Mouse (Mus musculus): ENCODE measurements around the gene Ptrhd1. TPM values are rescaled to one million over a fixed set of nuclear protein-coding genes. Genes with fewer than 3 reads are reported as not detected.
A peak's percentile ranks its signal among the peaks of the same experiment; 100 is the strongest.

Ptrhd1 gene
- 5.1 and 5.6 TPM in 2 replicates for polyA plus RNA-seq (2014; fragmentation: Nextera tagmentation; extraction: Ambion mirVana)

- H3K9me3 ChIP-seq (ENCODE audit: control insufficient read depth, low read length): no peaks in the 10 kb centered on the region
- under 1% methylated on average over 50 of the region's 50 CpGs for WGBS
- peak; percentile 95 for DNase-seq (ENCODE audit: low spot score)
These were observed at the start of gene Ptrhd1, which contains the start of gene Cenpo for GRCm38 (mm10) chr12:4233572-4234508. Gene Ptrhd1 (plus strand): TSS chr12:4234027. Gene Cenpo (minus strand): TSS chr12:4234294.

DNA sequence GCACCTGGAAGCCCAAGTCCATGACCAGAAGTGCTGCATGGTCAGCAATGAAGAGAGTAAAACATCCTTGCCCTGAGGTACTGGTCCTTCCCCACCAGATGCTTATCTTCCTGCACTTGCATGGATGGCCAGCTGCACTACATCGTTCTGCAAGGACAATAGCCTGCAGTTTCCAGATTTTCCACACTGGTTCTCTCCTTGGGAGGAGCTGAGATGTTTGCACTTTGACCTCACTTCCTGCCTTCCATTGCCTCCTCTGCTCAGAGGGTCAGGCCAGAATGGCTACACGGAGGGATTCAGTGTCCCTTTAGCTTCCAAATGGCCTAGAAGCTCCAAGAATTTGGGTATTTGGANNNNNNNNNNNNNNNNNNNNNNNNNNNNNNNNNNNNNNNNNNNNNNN is 49.2 kb upstream of the Ptrhd1 start:
- no peak overlapping the region for H3K4me2 ChIP-seq (ENCODE audit: low read depth, severe bottlenecking)
- H3K4me1 ChIP-seq (ENCODE audit: control insufficient read depth, insufficient read depth, low read length): peaks cover 5% of the 10 kb centered on the region; the same call in 1 of the 2 replicates
- ATAC-seq (ENCODE audit: insufficient number of reproducible peaks, low FRiP score, low TSS enrichment, low read depth): no peak
- WGBS: 64% methylated on average over 2 of the region's 2 CpGs
- no peak for DNase-seq (ENCODE audit: low spot score)
- no peaks in the 10 kb centered on the region for H3K27me3 ChIP-seq (ENCODE audit: control insufficient read depth, insufficient read depth, low read length)
- H3K27ac ChIP-seq (replicated peaks; ENCODE audit: low read depth, low read length): no peak overlapping the region
- H3K4me3 ChIP-seq (ENCODE audit: low read depth, low read length): no peak overlapping the region
- no peaks in the 10 kb centered on the region for H3K9me3 ChIP-seq (ENCODE audit: control insufficient read depth, low read length)
- H3K9ac ChIP-seq (ENCODE audit: low read length): no peak overlapping the region
- H3K36me3 ChIP-seq (ENCODE audit: control insufficient read depth, insufficient read depth, low read length): no peaks in the 10 kb centered on the region

More at GRCm38 (mm10) chr12:4233572-4234508, at the start of gene Ptrhd1, which contains the start of gene Cenpo:
- H3K9ac ChIP-seq (ENCODE audit: low read length): peak within 1 kb of the TSS; percentile 73
- peak within 1 kb of the TSS; percentile 65 for H3K4me3 ChIP-seq (ENCODE audit: low read depth, low read length)
- H3K27ac ChIP-seq (replicated peaks; ENCODE audit: low read depth, low read length): peak within 1 kb of the TSS; percentile 52; the same call in 1 of the 2 replicates
- peak within 1 kb of the TSS; percentile 62 for H3K4me2 ChIP-seq (ENCODE audit: low read depth, severe bottlenecking)
- H3K27me3 ChIP-seq (ENCODE audit: control insufficient read depth, insufficient read depth, low read length): no peaks in the 10 kb centered on the region
- H3K4me1 ChIP-seq (ENCODE audit: control insufficient read depth, insufficient read depth, low read length): peaks cover 3% of the 10 kb centered on the region; the same call in 1 of the 2 replicates
- H3K36me3 ChIP-seq (ENCODE audit: control insufficient read depth, insufficient read depth, low read length): no peaks in the 10 kb centered on the region; the same call in 1 of the 2 replicates
- ATAC-seq (ENCODE audit: insufficient number of reproducible peaks, low FRiP score, low TSS enrichment, low read depth): peak; percentile 98

DNA sequence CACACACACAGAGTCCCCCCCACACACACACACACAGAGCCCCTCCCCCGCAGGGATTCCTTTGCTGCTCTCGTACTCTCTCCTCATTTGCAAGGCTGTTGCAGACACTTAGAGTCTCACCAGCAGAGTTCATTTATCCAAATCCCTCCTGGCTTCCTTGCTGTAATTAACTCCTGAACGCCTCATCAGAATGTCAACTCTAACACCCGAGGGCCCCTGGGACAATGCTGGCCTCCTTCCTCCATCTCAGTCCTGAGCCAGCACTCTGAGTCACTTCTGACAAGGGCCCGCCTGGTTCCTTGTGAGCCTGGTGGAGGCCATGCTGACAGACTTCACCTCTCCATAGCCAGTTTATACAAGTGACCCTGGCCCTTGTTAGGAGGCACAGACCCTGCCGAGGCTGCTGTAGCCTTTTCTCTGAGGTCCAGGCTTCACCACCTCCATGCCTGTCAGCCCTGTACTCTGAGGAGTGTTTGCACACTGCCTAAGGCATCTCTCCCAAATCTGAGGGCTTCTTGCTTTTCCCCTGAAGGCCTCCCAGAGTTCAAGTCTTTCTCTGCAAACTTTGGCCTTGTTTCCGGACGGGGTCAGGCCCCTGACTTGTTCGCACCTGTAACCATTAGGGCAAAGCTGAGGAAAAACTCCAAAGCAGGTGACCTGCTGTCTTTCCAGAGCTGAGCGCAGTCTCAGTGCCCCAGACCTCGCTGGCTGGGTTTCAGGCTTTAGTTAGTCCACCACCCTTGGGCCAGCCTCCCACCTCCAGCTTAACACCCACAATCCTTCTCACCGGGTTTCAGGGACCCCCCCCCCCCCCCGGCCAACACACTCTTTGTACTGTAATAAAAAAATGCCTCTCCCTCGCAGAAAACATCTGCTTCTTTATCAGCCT is 45.4 kb upstream of the Ptrhd1 start:
- no peaks in the 10 kb centered on the region for H3K36me3 ChIP-seq (ENCODE audit: control insufficient read depth, insufficient read depth, low read length)
- H3K4me1 ChIP-seq (ENCODE audit: control insufficient read depth, insufficient read depth, low read length): peaks cover 17% of the 10 kb centered on the region
- peak overlapping the region; percentile 32 for H3K27ac ChIP-seq (replicated peaks; ENCODE audit: low read depth, low read length)
- DNase-seq (ENCODE audit: low spot score) (peak; percentile 56), ATAC-seq (ENCODE audit: insufficient number of reproducible peaks, low FRiP score, low TSS enrichment, low read depth) (peak; percentile 74)
- WGBS: 37% methylated on average over 14 of the region's 14 CpGs
- no peak overlapping the region for H3K4me3 ChIP-seq (ENCODE audit: low read depth, low read length)
- H3K27me3 ChIP-seq (ENCODE audit: control insufficient read depth, insufficient read depth, low read length): no peaks in the 10 kb centered on the region
- H3K4me2 ChIP-seq (ENCODE audit: low read depth, severe bottlenecking): no peak overlapping the region
- no peak overlapping the region for H3K9ac ChIP-seq (ENCODE audit: low read length)
- no peaks in the 10 kb centered on the region for H3K9me3 ChIP-seq (ENCODE audit: control insufficient read depth, low read length)

DNA sequence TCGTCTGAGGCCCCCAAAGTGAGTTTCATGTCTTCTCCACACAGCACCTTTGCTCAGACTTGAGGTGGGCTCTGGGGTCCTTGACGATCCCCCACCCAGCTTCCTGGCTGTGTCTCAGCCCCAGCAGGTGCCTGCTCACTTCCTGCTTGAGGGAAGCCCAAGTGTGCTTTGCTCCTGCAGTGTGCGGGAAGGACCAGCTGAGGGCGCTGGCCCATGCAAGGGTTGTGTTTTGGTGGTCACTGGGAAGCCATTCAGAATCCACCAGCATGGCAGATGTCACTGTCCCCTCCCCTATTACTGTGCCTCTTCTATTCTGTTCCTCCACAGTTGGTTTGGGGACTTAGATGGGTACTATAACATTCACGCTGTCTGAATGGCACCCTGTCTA is 44.8 kb upstream of the Ptrhd1 start:
- H3K4me1 ChIP-seq (ENCODE audit: control insufficient read depth, insufficient read depth, low read length): peaks cover 23% of the 10 kb centered on the region
- no peak for ATAC-seq (ENCODE audit: insufficient number of reproducible peaks, low FRiP score, low TSS enrichment, low read depth)
- 56% methylated on average over 5 of the region's 5 CpGs for WGBS
- H3K27me3 ChIP-seq (ENCODE audit: control insufficient read depth, insufficient read depth, low read length): no peaks in the 10 kb centered on the region
- H3K9me3 ChIP-seq (ENCODE audit: control insufficient read depth, low read length): no peaks in the 10 kb centered on the region
- H3K9ac ChIP-seq (ENCODE audit: low read length): no peak overlapping the region
- no peak overlapping the region for H3K4me3 ChIP-seq (ENCODE audit: low read depth, low read length)
- peak; percentile 48 for DNase-seq (ENCODE audit: low spot score)
- H3K27ac ChIP-seq (replicated peaks; ENCODE audit: low read depth, low read length): no peak overlapping the region
- H3K4me2 ChIP-seq (ENCODE audit: low read depth, severe bottlenecking): no peak overlapping the region
- H3K36me3 ChIP-seq (ENCODE audit: control insufficient read depth, insufficient read depth, low read length): no peaks in the 10 kb centered on the region

- Histone ChIP-seq H3K27ac (replicated peaks; ENCODE audit: low read depth, low read length) (peak overlapping the region; percentile 67; the same call in 1 of the 2 replicates), H3K9ac (ENCODE audit: low read length) (no peak overlapping the region), H3K4me1 (ENCODE audit: control insufficient read depth, insufficient read depth, low read length) (peaks cover 23% of the 10 kb centered on the region), H3K27me3 (ENCODE audit: control insufficient read depth, insufficient read depth, low read length) (no peaks in the 10 kb centered on the region), H3K36me3 (ENCODE audit: control insufficient read depth, insufficient read depth, low read length) (no peaks in the 10 kb centered on the region), H3K4me2 (ENCODE audit: low read depth, severe bottlenecking) (no peak overlapping the region), H3K9me3 (ENCODE audit: control insufficient read depth, low read length) (no peaks in the 10 kb centered on the region), H3K4me3 (ENCODE audit: low read depth, low read length) (no peak overlapping the region)
- ATAC-seq (ENCODE audit: insufficient number of reproducible peaks, low FRiP score, low TSS enrichment, low read depth) (no peak), DNase-seq (ENCODE audit: low spot score) (peak; percentile 29)
- 56% methylated on average over 6 of the region's 6 CpGs for WGBS
These were observed 41.3 kb upstream of the Ptrhd1 start for GRCm38 (mm10) chr12:4192514-4192913.

DNA sequence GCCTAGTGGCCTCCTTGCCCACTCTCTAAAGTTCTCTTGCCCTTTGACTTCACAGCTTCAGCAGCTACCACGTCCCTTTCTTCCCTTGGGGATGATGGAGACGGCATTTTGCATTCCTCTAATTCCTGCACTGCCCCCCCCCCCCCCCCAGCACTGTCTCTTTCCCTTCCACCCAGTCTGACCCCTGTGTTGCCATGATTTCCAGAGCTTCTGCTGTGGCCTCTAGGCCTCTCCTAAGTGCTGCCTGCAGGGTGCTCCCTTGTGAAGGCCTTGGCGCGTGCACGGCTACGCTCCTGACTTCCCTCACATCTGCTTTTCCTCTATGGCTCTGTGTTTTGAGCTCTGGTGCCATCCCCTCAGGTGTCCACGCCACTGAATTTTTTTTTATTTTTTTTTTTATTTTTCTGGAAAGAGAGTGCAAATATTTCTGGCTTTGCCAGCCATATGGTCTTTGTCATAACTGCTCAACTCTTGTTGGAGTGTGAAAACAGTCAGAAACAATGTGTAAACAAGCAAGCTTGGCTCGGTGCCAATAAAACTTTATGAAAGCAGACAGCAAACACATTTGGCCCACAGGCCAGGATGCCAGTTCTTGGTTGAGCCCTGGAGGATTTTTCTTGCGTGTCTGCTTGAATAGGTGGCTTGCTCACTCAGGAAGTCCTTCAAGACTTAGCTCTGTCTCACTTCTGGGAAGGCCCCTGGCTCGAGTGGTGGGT is 40.6 kb upstream of the Ptrhd1 start:
- Histone ChIP-seq H3K27me3 (ENCODE audit: control insufficient read depth, insufficient read depth, low read length) (no peaks in the 10 kb centered on the region), H3K36me3 (ENCODE audit: control insufficient read depth, insufficient read depth, low read length) (0 out of 2 replicates have a peak, but pooled peaks cover 2% of the 10 kb centered on the region), H3K9ac (ENCODE audit: low read length) (no peak overlapping the region), H3K4me1 (ENCODE audit: control insufficient read depth, insufficient read depth, low read length) (peaks cover 21% of the 10 kb centered on the region), H3K4me3 (ENCODE audit: low read depth, low read length) (no peak overlapping the region), H3K4me2 (ENCODE audit: low read depth, severe bottlenecking) (no peak overlapping the region), H3K27ac (replicated peaks; ENCODE audit: low read depth, low read length) (peak overlapping the region; percentile 67; the same call in 1 of the 2 replicates), H3K9me3 (ENCODE audit: control insufficient read depth, low read length) (no peaks in the 10 kb centered on the region)
- WGBS: 44% methylated on average over 9 of the region's 10 CpGs
- ATAC-seq (ENCODE audit: insufficient number of reproducible peaks, low FRiP score, low TSS enrichment, low read depth): peak; percentile 58; the same call in 1 of the 2 replicates
- DNase-seq (ENCODE audit: low spot score): peak; percentile 34

DNA sequence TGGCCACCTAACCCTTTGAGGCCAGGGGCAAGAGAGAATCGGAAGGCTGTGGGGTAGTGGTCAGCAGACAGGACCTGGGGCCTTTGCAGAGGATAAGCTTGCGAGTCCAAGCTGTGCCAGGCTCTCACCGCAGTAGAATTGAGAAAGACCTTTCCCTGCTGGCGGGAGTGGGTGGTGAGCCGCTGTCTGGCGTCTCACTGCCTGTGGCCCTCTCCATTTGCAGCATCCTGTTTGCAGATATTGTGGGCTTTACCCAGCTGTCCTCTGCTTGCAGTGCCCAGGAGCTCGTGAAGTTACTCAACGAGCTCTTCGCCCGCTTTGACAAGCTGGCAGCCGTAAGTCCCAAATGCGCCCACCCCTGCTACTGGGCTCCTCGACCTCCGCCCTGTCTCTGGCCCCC is 39.2 kb upstream of the Ptrhd1 start:
- no peak for DNase-seq (ENCODE audit: low spot score)
- no peaks in the 10 kb centered on the region for H3K27me3 ChIP-seq (ENCODE audit: control insufficient read depth, insufficient read depth, low read length)
- ATAC-seq (ENCODE audit: insufficient number of reproducible peaks, low FRiP score, low TSS enrichment, low read depth): no peak
- WGBS: 96% methylated on average over 14 of the region's 14 CpGs
- H3K27ac ChIP-seq (replicated peaks; ENCODE audit: low read depth, low read length): no peak overlapping the region
- H3K9ac ChIP-seq (ENCODE audit: low read length): no peak overlapping the region
- H3K4me3 ChIP-seq (ENCODE audit: low read depth, low read length): no peak overlapping the region
- H3K9me3 ChIP-seq (ENCODE audit: control insufficient read depth, low read length): no peaks in the 10 kb centered on the region
- no peak overlapping the region for H3K4me2 ChIP-seq (ENCODE audit: low read depth, severe bottlenecking)
- peaks cover 18% of the 10 kb centered on the region for H3K4me1 ChIP-seq (ENCODE audit: control insufficient read depth, insufficient read depth, low read length)
- 0 out of 2 replicates have a peak, but pooled peaks cover 2% of the 10 kb centered on the region for H3K36me3 ChIP-seq (ENCODE audit: control insufficient read depth, insufficient read depth, low read length)

All from limb, embryonic 11.5 days (tissue).